Mouse (Mus musculus) G1E (cell line): ENCODE measurements at regions not wholly inside any gene's neighbourhood (a gene's known extent, or its start where the extent isn't known, plus 50 kb on each side); places are given as distances from the start of the nearest gene placed in this dataset.

Source experiments
- CTCF ChIP-seq: IDR thresholded peaks from 2 replicates; pipeline ENCODE4 v1.5.1; 2012; ENCODE audit warnings: low read depth, low read length, inconsistent platforms, mixed read lengths
- TAL1 ChIP-seq: conservative IDR thresholded peaks from 2 replicates; pipeline ENCODE4 v1.6.1; 2012; ENCODE audit warnings: low read depth, low read length, inconsistent platforms, mixed read lengths

- TF ChIP-seq TAL1 (no peak), CTCF (no peak)
Observed at GRCm38 (mm10) chr15:97150983-97151735, 95.4 kb upstream of the Slc38a4 start.
